17 mouse cellular contexts compared by ENCODE assay signal in the genomic region with DNA sequence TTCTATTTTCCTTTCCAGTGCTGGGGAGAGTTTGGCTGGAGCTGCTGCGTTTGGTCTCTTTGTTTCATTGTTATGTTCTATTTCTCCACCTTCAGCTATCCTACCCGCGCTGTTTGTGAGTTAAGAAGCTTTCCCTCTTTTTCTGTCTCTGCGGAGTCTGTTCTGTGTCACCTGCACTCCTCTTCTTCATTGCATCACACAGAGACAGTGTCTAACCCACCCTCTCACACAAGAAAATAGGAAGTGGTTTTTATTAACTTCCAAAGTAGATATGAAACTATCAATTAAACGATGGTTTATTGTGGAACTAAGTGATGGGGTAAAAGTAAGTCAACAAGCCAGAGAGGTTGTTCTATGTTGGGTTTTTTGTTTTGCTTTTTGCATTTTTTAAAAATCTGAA.
"Had no signal": no experiment of that assay in that cellular context is flagged by ENCODE, and none has a peak within 500 bp of the region (broad histone marks: within the 10 kb centered on the region; RNA-seq: fewer than 3 reads in every experiment).

No protein-coding gene starts in this region.

- DNase-seq: liver, postnatal 0 days; lung, embryonic 14.5 days; lung, postnatal 10 days; lung, postnatal 4 days; midbrain, embryonic 14.5 days; right cerebral cortex, postnatal 14 days; thymus, adult 2 months; thymus, postnatal 25 days; thymus, postnatal 4 days had no signal

- H3K27ac ChIP-seq: liver, embryonic 15.5 days; midbrain, embryonic 10.5 days; midbrain, embryonic 12.5 days; neural tube, embryonic 13.5 days; stomach, embryonic 15.5 days; stomach, postnatal 0 days had no signal

- H3K4me1 ChIP-seq: liver, embryonic 15.5 days; midbrain, embryonic 10.5 days; midbrain, embryonic 12.5 days; neural tube, embryonic 13.5 days; stomach, embryonic 15.5 days had no signal

- H3K36me3 ChIP-seq: liver, embryonic 15.5 days; midbrain, embryonic 10.5 days; midbrain, embryonic 12.5 days; neural tube, embryonic 13.5 days; stomach, embryonic 15.5 days had no signal

- H3K9me3 ChIP-seq: liver, embryonic 15.5 days; midbrain, embryonic 10.5 days; midbrain, embryonic 12.5 days; neural tube, embryonic 13.5 days; stomach, embryonic 15.5 days had no signal

- H3K4me3 ChIP-seq: liver, embryonic 15.5 days; midbrain, embryonic 10.5 days; midbrain, embryonic 12.5 days; myocyte; neural tube, embryonic 13.5 days; stomach, embryonic 15.5 days had no signal

- ATAC-seq: liver, postnatal 0 days; midbrain, embryonic 16.5 days had no signal

- H3K4me2 ChIP-seq: liver, embryonic 15.5 days; lung, embryonic 14.5 days; midbrain, embryonic 12.5 days; neural tube, embryonic 13.5 days; stomach, embryonic 15.5 days had no signal

- H3K9ac ChIP-seq: liver, embryonic 15.5 days; liver, postnatal 0 days; lung, embryonic 14.5 days; midbrain, embryonic 12.5 days; neural tube, embryonic 13.5 days; stomach, embryonic 15.5 days had no signal

- H3K27me3 ChIP-seq: liver, embryonic 15.5 days; midbrain, embryonic 12.5 days; stomach, embryonic 15.5 days had no signal
